Mouse (Mus musculus) thymus, adult 2 months (tissue): ENCODE measurements around the gene Rpl32.

Experiments
- CTCF ChIP-seq: fragments of 200-500 bp; IDR thresholded peaks from 2 replicates; pipeline ENCODE4 v1.5.1; 2012; ENCODE audit warnings: mild to moderate bottlenecking, control low read depth, low read length, moderate library complexity, borderline replicate concordance; ENCODE audit not compliant: control insufficient read depth, poor library complexity, insufficient read depth; ENCODE audit errors: extremely low read depth
- POLR2A ChIP-seq: fragments of 200-500 bp; IDR thresholded peaks from 2 replicates; pipeline ENCODE4 v1.6.1; 2012; ENCODE audit warnings: mild to moderate bottlenecking, low read length, control low read depth, moderate library complexity; ENCODE audit not compliant: control insufficient read depth, poor library complexity, insufficient read depth; ENCODE audit errors: extremely low read depth

GRCm38 (mm10) chr6:115838745-115839144 lies 30.2 kb upstream of the Rpl32 start:
- TF ChIP-seq CTCF (no peak), POLR2A (no peak)
